Mouse (Mus musculus): Measurements from ENCODE around the gene Twnk.

DNA sequence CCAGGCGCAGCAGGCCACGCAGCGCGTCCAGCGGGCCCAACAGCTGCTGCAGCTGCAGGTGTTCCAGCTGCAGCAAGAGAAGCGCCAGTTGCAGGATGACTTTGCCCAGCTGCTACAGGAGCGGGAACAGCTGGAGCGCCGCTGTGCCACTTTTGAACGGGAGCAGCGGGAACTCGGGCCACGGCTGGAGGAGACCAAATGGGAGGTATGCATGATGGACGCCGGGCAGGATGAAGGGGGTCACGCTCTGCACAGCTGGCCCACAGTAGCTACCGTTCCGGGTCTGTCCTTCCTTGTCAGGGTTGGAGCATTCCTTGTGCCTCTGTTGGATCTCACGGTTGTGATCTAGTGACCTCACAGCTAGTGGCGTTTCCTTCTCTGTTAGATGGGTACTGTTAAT lies 19.3 kb downstream of the Twnk start:
- TF ChIP-seq CTCF (IDR thresholded peaks at IDR 0.05; ENCODE audit: control insufficient read depth, insufficient read depth, low read length) (no peak), POLR2A (IDR thresholded peaks at IDR 0.05; ENCODE audit: borderline replicate concordance, control insufficient read depth, low read depth, low read length) (no peak)

All from bone marrow, adult 2 months (tissue).